Mouse (Mus musculus): ENCODE data around the gene Camk2g. TPM values are rescaled to one million over a fixed set of nuclear protein-coding genes. Genes with fewer than 3 reads are reported as not detected.

Gene Camk2g
- polyA plus RNA-seq, 1 experiment from 2014 or later = 50.2 TPM

DNA sequence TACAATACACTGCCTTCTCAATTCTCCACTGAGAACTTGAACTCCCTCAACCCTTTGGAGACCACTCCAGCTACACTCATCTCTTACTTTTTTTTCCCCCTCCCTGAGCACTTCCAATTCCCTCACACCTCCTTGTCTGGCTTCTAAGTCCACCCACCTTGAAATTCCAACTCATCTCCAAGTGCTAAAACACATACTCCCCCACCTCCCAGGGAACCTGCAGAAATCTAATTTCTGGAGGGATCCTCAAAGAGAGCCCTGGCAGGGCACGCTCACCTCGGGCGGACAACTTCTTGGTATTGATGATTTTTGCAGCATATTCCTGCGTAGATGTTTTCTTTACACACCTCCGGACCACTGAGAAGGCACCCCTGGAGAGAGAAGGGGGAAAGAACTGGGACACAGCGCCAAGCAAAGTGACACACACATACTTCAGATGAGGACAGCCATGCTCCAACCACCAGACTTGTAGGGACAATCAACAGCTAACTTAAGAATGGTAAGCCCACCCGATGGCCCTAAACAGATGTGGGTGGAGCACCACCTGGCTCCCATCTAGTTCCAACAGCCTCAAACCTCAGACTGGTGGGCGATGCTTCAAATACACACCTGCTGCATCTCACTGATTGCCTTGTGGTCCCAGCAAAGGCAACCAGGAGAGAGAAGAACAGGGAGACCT is 1.5 kb downstream of the Camk2g start:
- no peak for ATAC-seq (ENCODE audit: low FRiP score, low TSS enrichment)
- 66% methylated on average over 8 of the region's 8 CpGs for WGBS
- Histone ChIP-seq H3K9me3 (ENCODE audit: control insufficient read depth, low read length) (no peaks in the 10 kb centered on the region), H3K9ac (ENCODE audit: low read depth, low read length) (peak overlapping the region; percentile 83; the same call in 1 of the 2 replicates), H3K36me3 (ENCODE audit: control insufficient read depth, insufficient read depth, low read length) (peaks cover 38% of the 10 kb centered on the region), H3K4me3 (ENCODE audit: low read length) (peak overlapping the region; percentile 89), H3K4me2 (replicated peaks; ENCODE audit: low read depth, low read length) (peak overlapping the region; percentile 89), H3K4me1 (ENCODE audit: control insufficient read depth, insufficient read depth, low read length) (peaks cover 6% of the 10 kb centered on the region; the same call in 1 of the 2 replicates), H3K27me3 (ENCODE audit: control insufficient read depth, insufficient read depth, low read length) (no peaks in the 10 kb centered on the region), H3K27ac (ENCODE audit: low read depth, low read length) (no peak overlapping the region)

GRCm38 (mm10) chr14:20791511-20792242 is 2.2 kb downstream of the Camk2g start:
- H3K9me3 ChIP-seq (ENCODE audit: control insufficient read depth, low read length) = no peaks in the 10 kb centered on the region
- WGBS = 83% methylated on average over 16 of the region's 16 CpGs
- peaks cover 10% of the 10 kb centered on the region for H3K4me1 ChIP-seq (ENCODE audit: control insufficient read depth, insufficient read depth, low read length)
- no peak overlapping the region for H3K4me3 ChIP-seq (ENCODE audit: low read length)
- no peaks in the 10 kb centered on the region for H3K27me3 ChIP-seq (ENCODE audit: control insufficient read depth, insufficient read depth, low read length)
- peaks cover 41% of the 10 kb centered on the region for H3K36me3 ChIP-seq (ENCODE audit: control insufficient read depth, insufficient read depth, low read length)
- no peak for ATAC-seq (ENCODE audit: low FRiP score, low TSS enrichment)
- no peak overlapping the region for H3K4me2 ChIP-seq (replicated peaks; ENCODE audit: low read depth, low read length)
- H3K9ac ChIP-seq (ENCODE audit: low read depth, low read length) = 0 out of 2 replicates have a peak overlapping the region, but pooled peaks have one; percentile 4
- no peak overlapping the region for H3K27ac ChIP-seq (ENCODE audit: low read depth, low read length)

GRCm38 (mm10) chr14:20790996-20791395 is 2.9 kb downstream of the Camk2g start:
- WGBS = 94% methylated on average over 6 of the region's 6 CpGs
- no peak overlapping the region for H3K27ac ChIP-seq (ENCODE audit: low read depth, low read length)
- H3K9me3 ChIP-seq (ENCODE audit: control insufficient read depth, low read length) = no peaks in the 10 kb centered on the region
- H3K4me2 ChIP-seq (replicated peaks; ENCODE audit: low read depth, low read length) = no peak overlapping the region
- H3K27me3 ChIP-seq (ENCODE audit: control insufficient read depth, insufficient read depth, low read length) = no peaks in the 10 kb centered on the region
- H3K9ac ChIP-seq (ENCODE audit: low read depth, low read length) = 0 out of 2 replicates have a peak overlapping the region, but pooled peaks have one; percentile 4
- peaks cover 17% of the 10 kb centered on the region for H3K4me1 ChIP-seq (ENCODE audit: control insufficient read depth, insufficient read depth, low read length)
- no peak overlapping the region for H3K4me3 ChIP-seq (ENCODE audit: low read length)
- peaks cover 48% of the 10 kb centered on the region for H3K36me3 ChIP-seq (ENCODE audit: control insufficient read depth, insufficient read depth, low read length)
- no peak for ATAC-seq (ENCODE audit: low FRiP score, low TSS enrichment)

GRCm38 (mm10) chr14:20790445-20790844 is 3.4 kb downstream of the Camk2g start:
- Histone ChIP-seq H3K9ac (ENCODE audit: low read depth, low read length) (no peak overlapping the region), H3K4me2 (replicated peaks; ENCODE audit: low read depth, low read length) (no peak overlapping the region), H3K27ac (ENCODE audit: low read depth, low read length) (no peak overlapping the region), H3K27me3 (ENCODE audit: control insufficient read depth, insufficient read depth, low read length) (no peaks in the 10 kb centered on the region), H3K9me3 (ENCODE audit: control insufficient read depth, low read length) (no peaks in the 10 kb centered on the region), H3K4me3 (ENCODE audit: low read length) (no peak overlapping the region), H3K36me3 (ENCODE audit: control insufficient read depth, insufficient read depth, low read length) (peaks cover 53% of the 10 kb centered on the region), H3K4me1 (ENCODE audit: control insufficient read depth, insufficient read depth, low read length) (peaks cover 22% of the 10 kb centered on the region)
- 91% methylated on average over 5 of the region's 5 CpGs for WGBS
- no peak for ATAC-seq (ENCODE audit: low FRiP score, low TSS enrichment)

GRCm38 (mm10) chr14:20789593-20789992 is 4.3 kb downstream of the Camk2g start:
- Histone ChIP-seq H3K27ac (ENCODE audit: low read depth, low read length) (no peak overlapping the region), H3K4me1 (ENCODE audit: control insufficient read depth, insufficient read depth, low read length) (peaks cover 26% of the 10 kb centered on the region), H3K4me3 (ENCODE audit: low read length) (no peak overlapping the region), H3K4me2 (replicated peaks; ENCODE audit: low read depth, low read length) (no peak overlapping the region), H3K9ac (ENCODE audit: low read depth, low read length) (no peak overlapping the region), H3K36me3 (ENCODE audit: control insufficient read depth, insufficient read depth, low read length) (peaks cover 61% of the 10 kb centered on the region), H3K9me3 (ENCODE audit: control insufficient read depth, low read length) (no peaks in the 10 kb centered on the region), H3K27me3 (ENCODE audit: control insufficient read depth, insufficient read depth, low read length) (no peaks in the 10 kb centered on the region)
- 87% methylated on average over 4 of the region's 4 CpGs for WGBS
- no peak for ATAC-seq (ENCODE audit: low FRiP score, low TSS enrichment)

GRCm38 (mm10) chr14:20788151-20788550 is 5.7 kb downstream of the Camk2g start:
- peaks cover 68% of the 10 kb centered on the region for H3K36me3 ChIP-seq (ENCODE audit: control insufficient read depth, insufficient read depth, low read length)
- H3K4me1 ChIP-seq (ENCODE audit: control insufficient read depth, insufficient read depth, low read length) = peaks cover 26% of the 10 kb centered on the region
- H3K9ac ChIP-seq (ENCODE audit: low read depth, low read length) = no peak overlapping the region
- H3K4me3 ChIP-seq (ENCODE audit: low read length) = no peak overlapping the region
- no peak for ATAC-seq (ENCODE audit: low FRiP score, low TSS enrichment)
- 86% methylated on average over 3 of the region's 3 CpGs for WGBS
- H3K27ac ChIP-seq (ENCODE audit: low read depth, low read length) = no peak overlapping the region
- no peaks in the 10 kb centered on the region for H3K9me3 ChIP-seq (ENCODE audit: control insufficient read depth, low read length)
- H3K27me3 ChIP-seq (ENCODE audit: control insufficient read depth, insufficient read depth, low read length) = no peaks in the 10 kb centered on the region
- H3K4me2 ChIP-seq (replicated peaks; ENCODE audit: low read depth, low read length) = no peak overlapping the region

DNA sequence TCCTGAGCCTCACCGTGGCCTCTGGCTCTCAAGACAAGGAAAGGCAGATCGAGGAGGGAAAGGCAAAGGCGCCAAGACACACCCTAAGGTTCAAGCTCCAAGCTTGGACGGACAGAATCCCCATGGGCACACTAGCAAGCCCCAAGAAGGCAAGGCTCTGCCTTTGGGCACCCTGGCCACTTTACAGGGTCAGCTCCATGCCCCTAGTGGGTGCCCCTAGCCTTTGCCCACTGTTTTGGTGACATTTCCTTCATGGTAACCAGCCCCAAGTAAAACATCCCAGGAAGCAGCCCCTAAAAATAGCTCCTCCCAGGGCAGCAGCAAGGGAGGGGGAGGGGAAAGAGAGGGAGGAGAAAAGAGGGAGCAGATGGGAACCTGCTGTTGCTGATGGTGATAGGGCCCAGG is 7.3 kb downstream of the Camk2g start:
- Histone ChIP-seq H3K4me2 (replicated peaks; ENCODE audit: low read depth, low read length) (no peak overlapping the region), H3K9ac (ENCODE audit: low read depth, low read length) (no peak overlapping the region), H3K27ac (ENCODE audit: low read depth, low read length) (no peak overlapping the region), H3K27me3 (ENCODE audit: control insufficient read depth, insufficient read depth, low read length) (no peaks in the 10 kb centered on the region), H3K4me3 (ENCODE audit: low read length) (no peak overlapping the region), H3K36me3 (ENCODE audit: control insufficient read depth, insufficient read depth, low read length) (peaks cover 74% of the 10 kb centered on the region), H3K9me3 (ENCODE audit: control insufficient read depth, low read length) (no peaks in the 10 kb centered on the region), H3K4me1 (ENCODE audit: control insufficient read depth, insufficient read depth, low read length) (peaks cover 20% of the 10 kb centered on the region)
- 68% methylated on average over 4 of the region's 4 CpGs for WGBS
- no peak for ATAC-seq (ENCODE audit: low FRiP score, low TSS enrichment)

DNA sequence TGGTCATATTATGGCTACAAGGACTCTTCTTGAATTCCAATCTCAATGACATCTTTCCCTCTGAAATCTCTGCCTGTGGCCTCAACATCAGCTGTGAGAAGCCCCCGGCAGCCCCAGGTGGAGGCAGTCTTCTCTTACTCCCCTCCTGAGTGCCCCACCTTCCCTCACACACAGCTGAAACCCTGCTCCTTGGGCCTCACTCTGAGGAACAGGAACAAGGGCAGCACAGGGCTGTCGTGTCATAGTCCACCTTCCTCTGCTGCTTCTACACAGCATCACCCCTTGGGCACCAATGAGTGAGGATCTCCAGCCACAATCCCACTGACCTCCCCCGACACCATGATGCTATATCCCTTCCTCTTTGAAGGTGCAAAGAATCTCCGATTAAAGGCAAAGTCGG is 7.9 kb downstream of the Camk2g start:
- Histone ChIP-seq H3K4me2 (replicated peaks; ENCODE audit: low read depth, low read length) (no peak overlapping the region), H3K27ac (ENCODE audit: low read depth, low read length) (no peak overlapping the region), H3K27me3 (ENCODE audit: control insufficient read depth, insufficient read depth, low read length) (no peaks in the 10 kb centered on the region), H3K36me3 (ENCODE audit: control insufficient read depth, insufficient read depth, low read length) (peaks cover 68% of the 10 kb centered on the region), H3K4me1 (ENCODE audit: control insufficient read depth, insufficient read depth, low read length) (peaks cover 20% of the 10 kb centered on the region), H3K9ac (ENCODE audit: low read depth, low read length) (no peak overlapping the region; the same call in 1 of the 2 replicates), H3K4me3 (ENCODE audit: low read length) (no peak overlapping the region), H3K9me3 (ENCODE audit: control insufficient read depth, low read length) (no peaks in the 10 kb centered on the region)
- WGBS = 75% methylated on average over 5 of the region's 5 CpGs
- no peak for ATAC-seq (ENCODE audit: low FRiP score, low TSS enrichment)

GRCm38 (mm10) chr14:20785231-20785630 is 8.7 kb downstream of the Camk2g start:
- peaks cover 62% of the 10 kb centered on the region for H3K36me3 ChIP-seq (ENCODE audit: control insufficient read depth, insufficient read depth, low read length)
- no peaks in the 10 kb centered on the region for H3K27me3 ChIP-seq (ENCODE audit: control insufficient read depth, insufficient read depth, low read length)
- peaks cover 20% of the 10 kb centered on the region for H3K4me1 ChIP-seq (ENCODE audit: control insufficient read depth, insufficient read depth, low read length)
- no peak overlapping the region; the same call in 1 of the 2 replicates for H3K9ac ChIP-seq (ENCODE audit: low read depth, low read length)
- no peak overlapping the region for H3K4me3 ChIP-seq (ENCODE audit: low read length)
- ATAC-seq (ENCODE audit: low FRiP score, low TSS enrichment) = peak; percentile 54; the same call in 1 of the 2 replicates
- H3K9me3 ChIP-seq (ENCODE audit: control insufficient read depth, low read length) = no peaks in the 10 kb centered on the region
- WGBS = 75% methylated on average over 1 of the region's 1 CpGs
- H3K4me2 ChIP-seq (replicated peaks; ENCODE audit: low read depth, low read length) = no peak overlapping the region
- no peak overlapping the region; the same call in 1 of the 2 replicates for H3K27ac ChIP-seq (ENCODE audit: low read depth, low read length)
